Mouse (Mus musculus): ENCODE measurements around the gene Arhgap10.

Arhgap10 gene

GRCm38 (mm10) chr8:77401140-77401539, 116.6 kb downstream of the Arhgap10 start:
- no peak for DNase-seq

- DNase-seq = no peak
These were observed 133.7 kb downstream of the Arhgap10 start for GRCm38 (mm10) chr8:77384080-77384479.

- peak in 1 of 2 experiments; percentile 9 for DNase-seq
These were observed 134.1 kb downstream of the Arhgap10 start for GRCm38 (mm10) chr8:77383671-77384070.

- DNase-seq = no peak
These were observed 136.9 kb downstream of the Arhgap10 start for GRCm38 (mm10) chr8:77380844-77381243.

- DNase-seq = peak; percentile 11 to 18
These were observed 138.5 kb downstream of the Arhgap10 start for GRCm38 (mm10) chr8:77379300-77379699.

- DNase-seq = no peak
These were observed 141.3 kb downstream of the Arhgap10 start for GRCm38 (mm10) chr8:77376451-77376853.

- no peak for DNase-seq
These were observed 141.8 kb downstream of the Arhgap10 start for GRCm38 (mm10) chr8:77375999-77376398.

GRCm38 (mm10) chr8:77371006-77371405, 146.7 kb downstream of the Arhgap10 start:
- DNase-seq = no peak

GRCm38 (mm10) chr8:77370308-77370707, 147.4 kb downstream of the Arhgap10 start:
- DNase-seq = no peak

GRCm38 (mm10) chr8:77369671-77370070, 148.1 kb downstream of the Arhgap10 start:
- no peak for DNase-seq

GRCm38 (mm10) chr8:77367091-77367490, 150.7 kb downstream of the Arhgap10 start:
- no peak for DNase-seq

- no peak for DNase-seq
These were observed 151.3 kb downstream of the Arhgap10 start for GRCm38 (mm10) chr8:77366446-77366845.

GRCm38 (mm10) chr8:77365990-77366389, 151.8 kb downstream of the Arhgap10 start:
- DNase-seq = no peak

GRCm38 (mm10) chr8:77364472-77364871, 153.3 kb downstream of the Arhgap10 start:
- DNase-seq = no peak

GRCm38 (mm10) chr8:77360853-77361252, 156.9 kb downstream of the Arhgap10 start:
- no peak for DNase-seq

- DNase-seq = no peak
These were observed 157.3 kb downstream of the Arhgap10 start for GRCm38 (mm10) chr8:77360423-77360822.

- DNase-seq = no peak
These were observed 160.6 kb downstream of the Arhgap10 start for GRCm38 (mm10) chr8:77357126-77357525.

GRCm38 (mm10) chr8:77355344-77355743, 162.4 kb downstream of the Arhgap10 start:
- no peak for DNase-seq

- no peak for DNase-seq
These were observed 163.6 kb downstream of the Arhgap10 start for GRCm38 (mm10) chr8:77354189-77354588.

- DNase-seq = no peak
These were observed 166.4 kb downstream of the Arhgap10 start for GRCm38 (mm10) chr8:77351177-77351860.

- no peak for DNase-seq
These were observed 167.5 kb downstream of the Arhgap10 start for GRCm38 (mm10) chr8:77350121-77350777.

- no peak for DNase-seq
These were observed 173.8 kb downstream of the Arhgap10 start for GRCm38 (mm10) chr8:77343916-77344315.

- no peak for DNase-seq
These were observed 174.4 kb downstream of the Arhgap10 start for GRCm38 (mm10) chr8:77343335-77343734.

GRCm38 (mm10) chr8:77342144-77342543, 175.6 kb downstream of the Arhgap10 start:
- DNase-seq = no peak

Data from thymus, adult 18-20 months (tissue).